Mouse (Mus musculus): ENCODE results near the gene Srpk2. TPM values are rescaled to one million over a fixed set of nuclear protein-coding genes. Genes with fewer than 3 reads are reported as not detected.

The Srpk2 gene
- 53.9 and 54.6 TPM in 2 replicates for polyA plus RNA-seq (2014; fragmentation: Nextera tagmentation; extraction: Ambion mirVana)

- no peak within 1 kb of the TSS for H3K27ac ChIP-seq (replicated peaks; ENCODE audit: low read depth, low read length)
- no peak within 1 kb of the TSS for H3K4me2 ChIP-seq (ENCODE audit: low read depth, low read length)
- H3K4me3 ChIP-seq (ENCODE audit: low read depth, low read length) = no peak within 1 kb of the TSS
- DNase-seq (ENCODE audit: low spot score) = no peak
- no peak for ATAC-seq (replicated peaks; ENCODE audit: insufficient number of reproducible peaks, low FRiP score, low TSS enrichment, low read depth)
- H3K9me3 ChIP-seq (replicated peaks; ENCODE audit: control insufficient read depth, low read length) = no peaks in the 10 kb centered on the region
- H3K27me3 ChIP-seq (ENCODE audit: control insufficient read depth, insufficient read depth, low read length) = no peaks in the 10 kb centered on the region
- H3K4me1 ChIP-seq (ENCODE audit: control insufficient read depth, insufficient read depth, low read length) = no peaks in the 10 kb centered on the region
- no peak within 1 kb of the TSS for H3K9ac ChIP-seq (replicated peaks; ENCODE audit: low read length)
- WGBS = 74% methylated on average over 1 of the region's 1 CpGs
- H3K36me3 ChIP-seq (replicated peaks; ENCODE audit: control insufficient read depth, insufficient read depth, low read depth, low read length) = no peaks in the 10 kb centered on the region
These were observed at the start of gene Srpk2 for GRCm38 (mm10) chr5:23684517-23684916. Gene Srpk2 (minus strand): TSS chr5:23684617.

GRCm38 (mm10) chr5:23721956-23722355 is 37.5 kb upstream of the Srpk2 start:
- 95% methylated on average over 2 of the region's 2 CpGs for WGBS
- no peak overlapping the region for H3K27ac ChIP-seq (replicated peaks; ENCODE audit: low read depth, low read length)
- H3K9ac ChIP-seq (replicated peaks; ENCODE audit: low read length) = no peak overlapping the region
- DNase-seq (ENCODE audit: low spot score) (no peak), ATAC-seq (replicated peaks; ENCODE audit: insufficient number of reproducible peaks, low FRiP score, low TSS enrichment, low read depth) (no peak)
- H3K4me1 ChIP-seq (ENCODE audit: control insufficient read depth, insufficient read depth, low read length) = no peaks in the 10 kb centered on the region
- H3K4me3 ChIP-seq (ENCODE audit: low read depth, low read length) = no peak overlapping the region
- H3K9me3 ChIP-seq (replicated peaks; ENCODE audit: control insufficient read depth, low read length) = no peaks in the 10 kb centered on the region
- H3K27me3 ChIP-seq (ENCODE audit: control insufficient read depth, insufficient read depth, low read length) = no peaks in the 10 kb centered on the region
- H3K4me2 ChIP-seq (ENCODE audit: low read depth, low read length) = no peak overlapping the region
- H3K36me3 ChIP-seq (replicated peaks; ENCODE audit: control insufficient read depth, insufficient read depth, low read depth, low read length) = no peaks in the 10 kb centered on the region

- H3K27me3 ChIP-seq (ENCODE audit: control insufficient read depth, insufficient read depth, low read length) = no peaks in the 10 kb centered on the region
- H3K9ac ChIP-seq (replicated peaks; ENCODE audit: low read length) = no peak overlapping the region
- no peaks in the 10 kb centered on the region for H3K4me1 ChIP-seq (ENCODE audit: control insufficient read depth, insufficient read depth, low read length)
- no peak overlapping the region for H3K27ac ChIP-seq (replicated peaks; ENCODE audit: low read depth, low read length)
- no peak for ATAC-seq (replicated peaks; ENCODE audit: insufficient number of reproducible peaks, low FRiP score, low TSS enrichment, low read depth)
- H3K9me3 ChIP-seq (replicated peaks; ENCODE audit: control insufficient read depth, low read length) = no peaks in the 10 kb centered on the region
- no peak overlapping the region for H3K4me3 ChIP-seq (ENCODE audit: low read depth, low read length)
- no peak overlapping the region for H3K4me2 ChIP-seq (ENCODE audit: low read depth, low read length)
- no peaks in the 10 kb centered on the region for H3K36me3 ChIP-seq (replicated peaks; ENCODE audit: control insufficient read depth, insufficient read depth, low read depth, low read length)
- no peak for DNase-seq (ENCODE audit: low spot score)
- 69% methylated on average over 4 of the region's 4 CpGs for WGBS
These were observed 34.5 kb upstream of the Srpk2 start for GRCm38 (mm10) chr5:23718881-23719328.

- no peak overlapping the region for H3K9ac ChIP-seq (replicated peaks; ENCODE audit: low read length)
- H3K9me3 ChIP-seq (replicated peaks; ENCODE audit: control insufficient read depth, low read length) = no peaks in the 10 kb centered on the region
- H3K27me3 ChIP-seq (ENCODE audit: control insufficient read depth, insufficient read depth, low read length) = no peaks in the 10 kb centered on the region
- H3K36me3 ChIP-seq (replicated peaks; ENCODE audit: control insufficient read depth, insufficient read depth, low read depth, low read length) = no peaks in the 10 kb centered on the region
- no peak overlapping the region for H3K4me3 ChIP-seq (ENCODE audit: low read depth, low read length)
- H3K27ac ChIP-seq (replicated peaks; ENCODE audit: low read depth, low read length) = no peak overlapping the region
- no peaks in the 10 kb centered on the region for H3K4me1 ChIP-seq (ENCODE audit: control insufficient read depth, insufficient read depth, low read length)
- no peak for ATAC-seq (replicated peaks; ENCODE audit: insufficient number of reproducible peaks, low FRiP score, low TSS enrichment, low read depth)
- no peak for DNase-seq (ENCODE audit: low spot score)
- no peak overlapping the region for H3K4me2 ChIP-seq (ENCODE audit: low read depth, low read length)
- 58% methylated on average over 1 of the region's 1 CpGs for WGBS
These were observed 33.7 kb upstream of the Srpk2 start for GRCm38 (mm10) chr5:23718182-23718534.

GRCm38 (mm10) chr5:23717469-23718181 is 33.2 kb upstream of the Srpk2 start:
- H3K9me3 ChIP-seq (replicated peaks; ENCODE audit: control insufficient read depth, low read length) = no peaks in the 10 kb centered on the region
- no peaks in the 10 kb centered on the region for H3K4me1 ChIP-seq (ENCODE audit: control insufficient read depth, insufficient read depth, low read length)
- H3K36me3 ChIP-seq (replicated peaks; ENCODE audit: control insufficient read depth, insufficient read depth, low read depth, low read length) = no peaks in the 10 kb centered on the region
- WGBS = 82% methylated on average over 3 of the region's 3 CpGs
- H3K27me3 ChIP-seq (ENCODE audit: control insufficient read depth, insufficient read depth, low read length) = no peaks in the 10 kb centered on the region
- DNase-seq (ENCODE audit: low spot score) (no peak), ATAC-seq (replicated peaks; ENCODE audit: insufficient number of reproducible peaks, low FRiP score, low TSS enrichment, low read depth) (no peak)
- no peak overlapping the region for H3K4me3 ChIP-seq (ENCODE audit: low read depth, low read length)
- no peak overlapping the region for H3K4me2 ChIP-seq (ENCODE audit: low read depth, low read length)
- H3K27ac ChIP-seq (replicated peaks; ENCODE audit: low read depth, low read length) = no peak overlapping the region
- no peak overlapping the region for H3K9ac ChIP-seq (replicated peaks; ENCODE audit: low read length)

GRCm38 (mm10) chr5:23713401-23714335 is 29.3 kb upstream of the Srpk2 start:
- no peak overlapping the region for H3K4me2 ChIP-seq (ENCODE audit: low read depth, low read length)
- H3K4me1 ChIP-seq (ENCODE audit: control insufficient read depth, insufficient read depth, low read length) = no peaks in the 10 kb centered on the region
- H3K4me3 ChIP-seq (ENCODE audit: low read depth, low read length) = no peak overlapping the region
- ATAC-seq (replicated peaks; ENCODE audit: insufficient number of reproducible peaks, low FRiP score, low TSS enrichment, low read depth) (no peak), DNase-seq (ENCODE audit: low spot score) (no peak)
- WGBS = 89% methylated on average over 8 of the region's 8 CpGs
- H3K27ac ChIP-seq (replicated peaks; ENCODE audit: low read depth, low read length) = no peak overlapping the region
- H3K9ac ChIP-seq (replicated peaks; ENCODE audit: low read length) = no peak overlapping the region
- H3K9me3 ChIP-seq (replicated peaks; ENCODE audit: control insufficient read depth, low read length) = peaks cover 10% of the 10 kb centered on the region
- H3K36me3 ChIP-seq (replicated peaks; ENCODE audit: control insufficient read depth, insufficient read depth, low read depth, low read length) = peaks cover 14% of the 10 kb centered on the region
- no peaks in the 10 kb centered on the region for H3K27me3 ChIP-seq (ENCODE audit: control insufficient read depth, insufficient read depth, low read length)

- Histone ChIP-seq H3K9me3 (replicated peaks; ENCODE audit: control insufficient read depth, low read length) (peaks cover 14% of the 10 kb centered on the region), H3K27ac (replicated peaks; ENCODE audit: low read depth, low read length) (no peak overlapping the region), H3K4me1 (ENCODE audit: control insufficient read depth, insufficient read depth, low read length) (no peaks in the 10 kb centered on the region), H3K9ac (replicated peaks; ENCODE audit: low read length) (peak overlapping the region; percentile 73), H3K36me3 (replicated peaks; ENCODE audit: control insufficient read depth, insufficient read depth, low read depth, low read length) (peaks cover 17% of the 10 kb centered on the region), H3K4me3 (ENCODE audit: low read depth, low read length) (peak overlapping the region; percentile 66), H3K4me2 (ENCODE audit: low read depth, low read length) (peak overlapping the region; percentile 32), H3K27me3 (ENCODE audit: control insufficient read depth, insufficient read depth, low read length) (no peaks in the 10 kb centered on the region)
- WGBS = 5% methylated on average over 57 of the region's 60 CpGs
- ATAC-seq (replicated peaks; ENCODE audit: insufficient number of reproducible peaks, low FRiP score, low TSS enrichment, low read depth) = peak; percentile 99
- DNase-seq (ENCODE audit: low spot score) = peak; percentile 81
These were observed 27.9 kb upstream of the Srpk2 start for GRCm38 (mm10) chr5:23712130-23713001.
